Mouse (Mus musculus) thymus, postnatal 10 days (tissue): ENCODE measurements at regions not wholly inside any gene's neighbourhood (a gene's known extent, or its start where the extent isn't known, plus 50 kb on each side); places are given as distances from the start of the nearest gene placed in this dataset.
"Not testable (repeated sequence)": the region's sequence is repeated elsewhere in the genome, so short reads cannot be mapped to it uniquely, and the experiment has no call there.

Experiments
- DNase-seq, 2 experiments: peaks; one replicate each; pipeline ENCODE4 v3.0.0; 2021; ENCODE audit warnings: low spot score in 2 of 2

DNA sequence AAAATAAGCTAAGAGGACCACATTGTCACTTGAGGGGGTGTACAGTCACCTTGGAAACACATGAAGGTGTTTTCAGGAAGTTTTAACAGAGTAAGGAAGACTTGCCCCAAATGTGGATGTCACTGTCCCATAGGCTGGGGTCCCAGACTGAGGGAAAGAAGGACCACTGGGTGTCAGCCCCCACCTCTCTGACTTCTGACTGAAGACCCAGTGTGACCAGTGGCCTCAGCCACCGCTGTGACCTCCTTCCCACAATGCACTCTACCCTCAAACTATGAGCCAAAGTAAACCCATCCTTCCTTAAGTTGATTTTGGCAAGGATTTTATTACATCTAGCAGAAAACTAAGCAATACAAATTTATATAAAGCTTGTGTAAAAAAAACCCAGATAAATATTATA, 94.8 kb upstream of the Mdm1 start:
- DNase-seq: no peak

DNA sequence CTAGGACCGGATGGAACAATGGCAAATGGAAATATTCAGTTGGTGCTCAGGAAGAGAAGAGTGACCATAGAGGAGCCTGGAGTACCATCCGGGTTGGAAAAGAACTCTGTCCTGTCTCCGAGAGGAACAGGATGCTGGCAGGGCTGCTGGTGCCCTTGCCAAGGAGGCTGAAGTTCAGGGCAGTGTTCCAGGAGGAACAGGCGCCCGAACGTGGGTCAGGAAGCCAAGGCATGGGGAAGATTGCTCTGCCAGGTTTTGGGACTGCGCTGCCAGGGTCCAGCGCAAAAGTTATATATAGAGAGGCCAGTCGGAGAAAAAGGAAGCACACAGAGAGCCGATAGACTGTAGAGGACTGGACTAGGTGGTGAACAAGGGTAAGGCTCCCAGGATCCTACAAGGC, 92.3 kb upstream of the Mdm1 start:
- DNase-seq: no peak

DNA sequence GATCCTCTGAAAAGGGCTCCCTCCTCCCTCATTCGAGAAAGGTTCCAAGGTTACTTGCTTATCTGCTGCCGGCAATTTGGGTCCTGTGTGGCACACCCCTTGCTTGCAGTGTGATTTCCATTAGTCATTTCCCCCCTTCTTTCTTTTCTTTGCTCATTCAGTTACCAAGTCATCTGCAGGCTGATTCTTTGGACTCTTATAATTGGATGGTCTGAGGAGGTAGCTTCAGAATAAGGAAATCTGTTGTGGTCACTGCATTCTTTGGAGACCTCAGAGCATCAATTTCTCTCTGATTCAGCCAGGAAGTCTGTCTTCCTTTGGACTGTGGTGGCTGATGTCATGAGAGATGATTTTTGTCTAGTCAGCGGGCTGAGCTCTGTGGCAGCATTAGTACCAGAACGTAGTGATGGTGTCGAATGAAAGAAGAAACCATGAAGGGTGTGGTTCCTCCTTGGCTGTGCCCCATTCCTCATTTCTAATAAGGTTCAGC, 91.4 kb upstream of the Mdm1 start:
- DNase-seq: no peak

DNA sequence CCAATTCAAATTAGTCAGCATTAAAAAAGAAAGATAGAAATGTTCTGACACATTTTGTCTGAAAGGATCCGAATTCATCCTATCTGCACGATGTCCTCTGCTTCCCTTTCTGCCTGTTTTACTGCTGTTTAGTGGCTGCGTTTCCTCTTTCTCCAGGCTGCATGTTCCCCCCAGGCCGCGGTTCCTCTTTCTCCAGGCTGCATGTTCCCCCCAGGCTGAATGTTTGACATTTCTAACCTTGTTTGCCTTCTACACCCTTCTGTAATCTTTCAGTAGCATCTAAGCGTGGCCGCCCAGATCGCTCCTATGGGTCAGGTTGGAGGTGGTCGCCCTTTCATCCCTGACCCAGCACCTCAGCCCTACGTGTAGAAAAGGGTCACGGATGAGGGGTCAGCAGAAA, 89.6 kb upstream of the Mdm1 start:
- DNase-seq: no peak

DNA sequence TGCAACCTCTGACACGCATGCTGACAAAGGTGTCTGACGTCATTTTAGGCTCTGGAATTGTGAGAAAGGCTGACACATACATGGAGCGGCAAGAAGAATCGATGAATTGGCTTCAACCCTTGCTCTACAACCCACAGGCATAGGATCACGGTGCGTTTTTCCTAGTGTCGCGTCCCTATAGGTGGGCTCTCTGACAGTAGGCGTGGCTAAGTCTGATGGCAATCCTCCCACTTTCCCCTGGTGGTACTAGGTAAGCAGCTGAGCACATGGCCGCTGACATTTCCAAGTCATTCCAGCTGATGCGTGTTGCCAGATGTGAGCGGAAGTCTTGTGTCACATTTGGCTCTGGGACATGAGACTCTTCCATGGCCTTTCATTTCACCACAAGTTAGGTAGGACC, 89.1 kb upstream of the Mdm1 start:
- DNase-seq: no peak

DNA sequence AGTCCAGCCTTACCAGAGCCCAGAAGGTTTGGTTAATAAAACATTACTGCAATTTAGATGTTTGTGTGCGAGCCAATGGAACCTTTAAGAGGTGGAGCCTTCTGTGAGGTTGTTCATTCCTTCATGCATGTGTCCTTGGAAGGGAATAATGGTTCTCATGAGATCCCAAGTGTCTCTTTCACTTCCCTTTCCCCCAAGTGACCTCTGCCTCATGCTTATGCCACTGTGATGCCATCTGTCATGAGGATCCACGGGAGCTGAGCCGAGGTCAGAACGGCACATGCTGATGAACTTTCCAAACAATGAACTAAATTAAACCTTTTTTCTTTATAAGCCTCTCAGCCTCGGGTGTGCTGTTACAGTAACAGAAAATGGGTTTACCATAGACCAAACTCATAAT, 88.6 kb upstream of the Mdm1 start:
- DNase-seq: no peak

DNA sequence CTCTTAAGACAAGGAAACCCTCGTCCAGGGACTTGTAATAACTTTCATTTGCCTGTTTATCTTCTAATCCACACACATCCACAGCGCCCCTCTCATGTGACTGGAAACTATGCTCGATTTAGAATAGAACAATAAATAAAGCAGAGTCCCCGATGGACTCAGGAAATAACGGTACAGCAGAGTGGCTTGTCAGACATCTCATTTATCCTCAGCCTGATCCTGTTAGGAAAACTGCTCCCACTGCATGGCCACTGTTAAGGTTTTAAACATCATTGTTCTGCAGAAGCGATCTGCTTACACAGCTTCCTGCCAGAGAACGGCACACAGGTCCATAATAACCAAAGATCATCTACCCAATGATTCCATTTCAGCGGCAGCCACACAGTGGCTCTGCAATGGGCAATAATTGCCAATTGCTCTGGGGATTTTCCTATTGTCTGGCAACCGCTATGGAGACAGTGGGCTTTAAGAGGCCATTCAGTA, 84.8 kb upstream of the Mdm1 start:
- no peak for DNase-seq

DNA sequence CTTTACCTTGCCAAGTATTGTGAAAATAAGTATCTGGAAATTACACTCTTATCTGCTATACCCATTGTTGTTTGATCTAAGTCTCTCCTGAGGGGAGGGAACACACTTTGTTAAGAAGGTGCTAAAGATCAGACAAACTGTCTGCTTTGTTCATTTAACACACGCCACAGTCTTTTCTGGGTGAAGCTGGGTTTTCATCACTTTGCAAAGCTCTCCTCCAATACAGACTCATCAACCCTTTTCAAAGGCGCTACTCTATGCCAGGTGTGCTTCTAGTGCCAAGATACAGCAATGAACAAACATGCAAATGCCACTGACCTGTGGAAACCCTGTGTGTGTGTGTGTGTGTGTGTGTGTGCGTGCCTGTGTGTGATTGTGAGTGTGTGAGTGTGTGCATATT, 84.1 kb upstream of the Mdm1 start:
- peak; percentile 40 to 56 for DNase-seq

DNA sequence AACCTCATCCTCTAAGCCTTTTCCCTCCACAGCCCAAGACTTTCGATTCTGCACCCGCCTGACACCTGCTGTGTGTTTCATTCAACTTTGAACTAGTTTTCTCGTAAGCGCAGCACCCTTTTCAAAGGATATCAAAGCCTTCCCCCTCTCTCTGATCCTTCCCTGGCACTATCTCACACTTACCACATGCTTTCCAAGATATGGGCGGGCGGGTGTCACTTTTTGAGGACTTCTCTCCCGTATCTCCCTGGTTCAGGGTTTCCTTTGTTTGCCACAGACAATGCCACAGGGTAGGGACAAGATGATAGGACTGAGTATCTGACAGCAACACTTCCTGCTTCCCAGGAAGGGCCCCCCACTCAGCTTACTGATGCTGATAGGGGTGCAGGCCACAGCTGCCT, 76.8 kb upstream of the Mdm1 start:
- DNase-seq: peak; percentile 67 to 78

DNA sequence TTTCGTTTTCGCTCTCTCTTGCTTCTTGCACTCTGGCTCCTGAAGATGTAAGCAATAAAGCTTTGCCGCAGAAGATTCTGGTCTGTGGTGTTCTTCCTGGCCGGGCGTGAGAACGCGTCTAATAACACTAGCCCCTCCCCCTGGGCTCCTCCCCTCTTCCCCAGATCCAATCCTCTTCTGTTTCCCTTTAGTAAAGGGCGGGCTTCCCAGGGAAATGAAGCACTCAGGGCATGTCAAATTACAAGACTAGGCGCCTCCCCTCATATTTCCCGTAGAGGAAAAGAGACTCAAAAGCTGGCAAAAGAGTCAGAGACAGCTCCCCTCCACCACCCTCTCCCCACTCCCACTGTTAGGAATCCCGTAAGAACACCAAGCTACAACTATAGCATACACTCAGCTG, 65.3 kb upstream of the Mdm1 start:
- DNase-seq: not testable (repeated sequence)

DNA sequence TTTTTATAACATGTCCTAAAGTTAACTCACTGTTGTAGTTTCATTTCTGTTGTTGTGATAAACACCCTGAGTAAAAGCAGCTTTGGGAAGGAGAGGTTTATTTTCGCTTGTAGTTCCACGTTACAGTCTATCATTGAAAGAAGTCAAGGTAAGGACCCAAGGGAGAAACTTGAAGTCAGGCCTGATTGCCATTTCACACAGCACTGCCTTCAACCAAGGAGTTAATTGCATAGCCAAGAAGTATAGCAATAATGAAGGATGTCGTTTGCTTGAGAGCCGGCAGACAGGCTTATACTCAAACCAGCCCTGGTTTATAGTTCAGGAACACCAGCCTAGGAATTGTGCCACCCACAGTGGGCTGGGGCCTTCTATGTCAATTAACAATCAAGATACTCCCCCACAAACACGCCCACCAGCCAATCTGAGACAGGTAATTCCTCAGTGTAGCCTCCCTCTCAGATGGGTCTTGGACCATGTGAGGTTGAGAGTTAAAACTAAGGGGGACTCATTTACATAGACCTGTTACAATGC, 59.9 kb upstream of the Mdm1 start:
- no peak for DNase-seq

DNA sequence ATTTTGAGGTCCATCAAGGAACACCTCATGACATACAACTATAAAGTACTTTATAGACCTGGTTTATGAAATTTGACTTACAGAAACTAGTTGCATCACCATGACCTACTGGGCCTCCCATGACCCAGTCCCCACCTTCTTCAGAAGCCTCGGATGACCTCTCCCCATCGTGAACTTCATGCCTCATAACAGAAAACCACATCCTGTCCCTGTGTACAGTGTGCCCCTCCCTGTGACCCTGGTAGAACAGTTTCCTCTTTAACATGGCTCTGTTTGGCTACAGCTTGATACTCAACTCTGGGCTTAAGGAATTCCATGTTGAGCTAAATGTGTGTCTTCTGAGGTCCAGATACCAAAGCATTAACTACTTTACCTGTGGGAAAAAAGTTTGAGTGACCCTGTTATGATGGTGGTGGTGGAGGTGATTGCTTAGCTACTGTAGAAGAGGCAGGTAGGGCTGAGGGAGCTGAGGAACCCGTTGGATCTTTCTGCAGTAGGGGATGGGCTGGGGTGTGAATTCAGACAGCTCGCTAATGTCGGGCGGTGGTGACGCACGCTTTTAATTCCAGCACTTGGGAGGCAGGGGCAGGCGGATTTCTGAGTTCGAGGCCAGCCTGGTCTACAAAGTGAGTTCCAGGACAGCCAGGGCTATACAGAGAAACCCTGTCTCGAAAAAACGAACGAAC, 58.4 kb upstream of the Mdm1 start:
- peak; percentile 68 to 71 for DNase-seq

DNA sequence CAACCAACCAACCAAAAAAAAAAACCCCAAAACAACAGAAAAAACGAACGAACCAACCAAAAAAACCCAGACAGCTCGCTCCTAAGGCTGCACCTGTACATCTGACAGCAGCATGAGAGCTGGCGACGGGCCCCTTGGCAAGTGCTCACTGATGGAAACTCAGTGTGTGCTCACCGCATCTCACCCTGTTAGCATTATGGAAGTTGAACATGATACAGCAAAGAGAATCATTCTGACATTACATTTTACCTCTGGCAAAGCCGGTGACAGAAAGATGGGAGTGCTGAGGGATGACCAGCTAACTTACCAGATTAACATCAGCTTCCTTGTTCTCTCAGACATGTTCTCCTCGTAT, 57.9 kb upstream of the Mdm1 start:
- DNase-seq: peak; percentile 74 to 82

DNA sequence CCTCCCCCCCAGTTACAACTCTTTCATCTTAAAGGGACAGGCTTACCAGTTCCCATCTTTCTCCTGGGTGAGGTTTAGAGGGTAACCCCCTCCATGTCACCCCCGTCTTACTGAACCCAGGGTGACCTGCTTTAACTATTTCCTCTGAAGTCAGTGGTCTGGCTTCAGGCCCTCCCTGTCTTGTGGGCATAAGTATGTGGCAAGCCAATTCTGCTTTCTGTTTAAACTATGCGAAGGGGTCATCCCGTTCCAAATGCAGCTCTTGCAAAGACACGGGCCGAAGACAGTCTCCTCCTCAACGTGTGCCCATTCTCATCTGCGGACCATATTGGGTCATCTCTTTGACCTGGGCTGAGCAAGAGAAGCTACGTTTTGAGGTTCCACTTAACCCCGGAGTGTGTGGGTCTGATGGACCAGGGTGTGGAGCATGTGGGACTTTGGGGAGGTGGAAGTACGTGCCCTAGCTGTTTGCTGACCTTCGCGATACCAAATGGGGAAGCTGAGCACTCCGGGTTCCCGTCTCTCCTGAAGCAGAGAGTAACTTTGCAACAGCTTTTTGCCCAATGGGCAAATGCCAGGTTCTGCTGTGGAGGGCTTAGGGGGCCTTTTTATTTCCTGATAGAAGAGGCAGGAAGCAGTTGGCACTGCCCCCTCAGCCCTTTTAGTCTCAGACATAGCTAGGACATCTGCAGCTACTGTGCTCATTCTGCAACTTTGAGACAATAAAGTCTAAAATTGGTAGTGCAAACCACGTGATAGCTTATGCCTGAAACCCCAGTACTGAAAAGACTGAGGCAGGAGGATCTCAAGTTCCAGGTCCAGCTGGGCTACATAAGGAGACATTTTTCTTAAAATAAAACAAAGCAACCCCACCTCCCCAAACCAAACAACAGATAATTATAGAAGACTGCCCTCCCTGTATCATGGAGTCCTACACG, 56.3 kb upstream of the Mdm1 start:
- DNase-seq: no peak

DNA sequence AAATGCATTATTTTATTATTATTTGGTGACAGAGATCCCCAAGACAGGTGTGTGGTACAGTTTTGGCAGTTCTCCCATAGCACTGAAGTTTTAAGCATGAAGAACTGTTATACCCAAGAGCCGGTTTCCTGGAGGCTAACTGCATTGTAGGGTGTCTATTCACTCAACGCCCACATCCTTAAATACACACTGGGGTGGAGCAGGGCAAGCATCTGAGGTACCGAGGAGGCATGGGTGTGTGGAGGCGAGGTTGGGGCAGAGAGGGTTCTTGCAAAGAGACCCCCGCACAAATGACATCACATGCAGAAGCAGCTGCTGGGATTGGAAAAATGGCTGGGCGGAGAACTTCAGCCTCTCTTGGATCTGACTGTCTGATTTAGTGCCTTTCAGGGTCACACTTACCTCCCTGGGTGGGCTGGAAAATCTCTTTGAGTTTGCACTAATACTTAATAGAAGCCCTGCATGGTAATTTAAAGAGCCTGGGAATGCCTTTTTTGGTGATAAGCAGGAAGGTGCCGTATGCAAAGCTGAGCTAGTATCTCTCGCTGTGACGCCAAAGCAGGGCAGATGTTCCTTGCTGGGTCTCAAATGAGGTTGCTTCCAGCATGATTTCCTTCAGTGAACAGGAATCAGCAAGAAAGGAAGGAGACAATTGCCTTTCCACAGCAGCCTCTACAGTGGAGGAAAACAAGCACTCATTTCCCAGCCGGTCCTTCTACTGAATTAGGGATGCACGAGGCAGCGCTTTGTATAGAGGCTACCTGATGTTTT, 53.9 kb upstream of the Mdm1 start:
- peak; percentile 32 to 36 for DNase-seq

DNA sequence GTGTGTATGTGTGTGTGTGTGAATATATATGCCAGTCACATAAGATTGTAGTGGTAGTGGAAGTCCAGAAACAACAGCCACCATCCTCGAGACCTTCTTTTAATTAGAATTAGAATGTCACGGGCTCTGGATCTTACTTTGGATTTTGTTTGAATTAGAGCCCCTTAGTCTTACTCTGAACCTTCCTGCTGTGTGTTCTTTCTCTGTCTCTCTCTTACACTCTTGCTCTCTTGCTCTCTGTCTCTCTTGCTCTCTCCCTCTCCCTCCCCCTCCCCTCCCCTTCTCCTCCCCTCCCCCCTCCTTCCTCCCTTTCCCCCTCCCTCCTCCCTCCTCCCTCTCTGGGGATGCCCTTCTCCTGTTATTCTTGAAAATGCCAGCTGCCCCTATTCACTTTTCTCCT, 53.1 kb upstream of the Mdm1 start:
- no peak for DNase-seq

DNA sequence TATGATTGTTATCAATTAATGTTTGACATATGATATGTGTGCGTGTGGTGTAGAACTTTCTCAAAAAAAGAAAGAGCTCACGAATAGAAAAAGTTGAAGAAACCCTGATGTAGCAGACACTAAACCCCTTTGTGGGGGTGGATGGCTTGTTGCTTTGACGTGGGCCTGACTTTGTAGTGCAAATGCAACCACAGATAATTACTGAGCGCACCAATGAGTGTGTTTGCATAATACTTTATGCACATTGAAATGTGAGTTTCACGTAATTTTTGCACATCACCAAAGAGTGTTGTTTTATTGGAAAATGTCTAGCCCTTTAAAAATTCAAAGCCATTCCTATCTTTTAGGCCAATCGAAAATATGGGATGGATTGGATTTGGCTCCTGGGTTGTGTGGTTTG, 51.7 kb upstream of the Mdm1 start:
- DNase-seq: no peak

DNA sequence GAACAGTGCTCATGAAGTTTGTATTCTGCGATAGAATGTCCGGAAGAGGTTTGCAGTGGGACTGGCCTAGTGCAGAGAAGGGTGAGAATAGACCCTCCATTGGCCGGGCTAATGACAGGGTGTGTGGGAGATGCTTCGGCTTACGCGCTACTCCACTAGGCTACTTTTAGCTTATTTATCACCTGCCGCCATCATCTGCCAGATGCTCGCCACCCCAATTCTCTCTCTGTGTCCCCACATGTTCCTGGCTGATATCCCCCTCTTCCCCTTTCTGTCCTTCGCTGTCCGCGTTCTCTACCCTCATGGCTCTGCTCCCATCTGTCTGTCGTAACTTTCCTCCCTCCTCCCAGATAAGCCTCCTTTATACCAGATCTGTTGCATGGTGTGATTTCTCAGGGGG, 50.1 kb upstream of the Mdm1 start:
- no peak for DNase-seq
